Mouse (Mus musculus) CH12.LX (cell line): Measurements from ENCODE around the gene Rapgef4.

Experiments used
- CHD2 ChIP-seq: IDR thresholded peaks from 2 replicates; pipeline ENCODE4 v1.6.1; 2011; ENCODE audit warnings: low read length, improper control_type of control experiment
- CTCF ChIP-seq, 2 experiments: IDR thresholded peaks in 1 of 2; conservative IDR thresholded peaks in 1 of 2; 2 replicates each; pipeline ENCODE4 v1.5.1; 2011 to 2012; ENCODE audit warnings: low read depth in 2 of 2, low read length in 2 of 2, improper control_type of control experiment in 1 of 2, inconsistent platforms in 1 of 2, mild to moderate bottlenecking in 1 of 2, moderate library complexity in 1 of 2
- EP300 ChIP-seq: IDR thresholded peaks from 2 replicates; pipeline ENCODE4 v1.6.1; 2011; ENCODE audit warnings: low read length, improper control_type of control experiment
- HCFC1 ChIP-seq: IDR thresholded peaks from 2 replicates; pipeline ENCODE4 v1.6.1; 2012; ENCODE audit warnings: low read depth, mild to moderate bottlenecking, inconsistent platforms, low read length, improper control_type of control experiment
- MXI1 ChIP-seq: IDR thresholded peaks from 2 replicates; pipeline ENCODE4 v1.6.1; 2011; ENCODE audit warnings: mild to moderate bottlenecking, low read depth, low read length, improper control_type of control experiment
- MYC ChIP-seq: IDR thresholded peaks from 2 replicates; pipeline ENCODE4 v1.6.1; 2011; ENCODE audit warnings: low read depth, mild to moderate bottlenecking, improper control_type of control experiment, low read length
- POLR2A ChIP-seq: IDR thresholded peaks from 2 replicates; pipeline ENCODE4 v1.6.1; 2011; ENCODE audit warnings: low read depth, mild to moderate bottlenecking, improper control_type of control experiment, low read length
- POLR2AphosphoS2 ChIP-seq: IDR thresholded peaks from 2 replicates; pipeline ENCODE4 v1.6.1; 2011; ENCODE audit warnings: low read depth, low read length, improper control_type of control experiment
- SIN3A ChIP-seq: IDR thresholded peaks from 2 replicates; pipeline ENCODE4 v1.6.1; 2012; ENCODE audit warnings: low read length, improper control_type of control experiment, inconsistent platforms
- USF1 ChIP-seq: IDR thresholded peaks from 2 replicates; pipeline ENCODE4 v1.6.1; 2014; ENCODE audit warnings: low read depth, mild to moderate bottlenecking, inconsistent platforms, low read length, improper control_type of control experiment
- ZKSCAN1 ChIP-seq: IDR thresholded peaks from 2 replicates; pipeline ENCODE4 v1.6.1; 2012; ENCODE audit warnings: low read depth, inconsistent platforms, low read length, improper control_type of control experiment, borderline replicate concordance
- ZMIZ1 ChIP-seq: IDR thresholded peaks from 2 replicates; pipeline ENCODE4 v1.6.1; 2012; ENCODE audit warnings: low read depth, mild to moderate bottlenecking, inconsistent platforms, low read length, improper control_type of control experiment
- ZNF384 ChIP-seq: IDR thresholded peaks from 2 replicates; pipeline ENCODE4 v1.6.1; 2012; ENCODE audit warnings: low read depth, low read length, improper control_type of control experiment, inconsistent platforms

DNA sequence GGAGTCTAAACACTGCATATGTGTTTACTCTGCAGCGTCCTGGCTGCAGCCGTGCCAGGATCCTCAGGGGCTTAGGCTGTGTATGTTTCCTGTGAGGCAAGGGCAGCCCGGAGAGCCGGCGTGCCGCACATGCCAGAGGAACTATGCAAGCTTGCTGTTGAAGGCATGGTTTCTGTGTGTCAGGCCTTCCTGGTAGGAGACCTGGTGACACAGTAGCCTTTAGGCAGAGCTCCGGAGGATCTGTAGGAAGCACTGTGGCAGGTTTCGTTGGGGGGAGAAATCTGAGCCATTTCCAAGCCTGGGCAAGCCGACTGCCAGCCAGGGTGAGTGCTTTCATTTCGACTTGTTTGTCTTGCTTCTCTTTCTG is 316.7 kb downstream of the Rapgef4 start:
- TF ChIP-seq POLR2A (no peak), EP300 (no peak), CTCF (conservative IDR thresholded peaks at IDR 0.05 in 1 of 2, IDR thresholded peaks at IDR 0.05 in 1 of 2; ENCODE audit: low read depth in 2 of 2, low read length in 2 of 2) (no peak), CHD2 (no peak), SIN3A (no peak), MYC (no peak), ZKSCAN1 (no peak), ZMIZ1 (no peak), ZNF384 (no peak), POLR2AphosphoS2 (no peak), USF1 (no peak), MXI1 (no peak), HCFC1 (no peak)
